Comparison of ENCODE assay signal across 17 mouse cellular contexts in the genomic region with DNA sequence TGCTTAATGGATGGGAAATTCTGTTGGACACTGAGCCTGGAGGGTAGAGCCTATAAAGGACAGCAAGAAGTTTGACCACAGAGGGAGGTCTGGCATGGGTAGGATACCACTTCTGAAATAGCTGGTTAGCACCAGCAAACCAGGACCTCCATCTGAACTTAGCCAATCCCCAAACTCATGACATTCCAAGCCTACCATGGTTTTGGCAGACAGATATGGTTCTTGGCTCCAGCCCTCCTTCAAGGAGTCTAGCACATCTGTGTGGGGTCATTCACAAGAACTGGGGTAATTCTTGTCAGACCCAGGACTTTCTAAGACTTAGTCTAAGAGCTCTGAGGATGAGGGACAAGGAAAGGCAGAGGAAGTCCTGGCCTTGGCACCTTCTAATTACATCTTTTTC.
DNase-seq lines count a peak whose midpoint lies in the region; ATAC-seq and TF ChIP-seq lines count a peak whose summit lies in the region.
"Had no signal": no experiment of that assay in that cellular context is flagged by ENCODE, and none has a peak within 500 bp of the region (broad histone marks: within the 10 kb centered on the region; RNA-seq: fewer than 3 reads in every experiment).

No protein-coding gene starts in this region.

- H3K9ac ChIP-seq in forebrain, postnatal 0 days: no peak overlapping the region
- no peak overlapping the region for H3K9ac ChIP-seq in forebrain, embryonic 13.5 days
- no peak overlapping the region for H3K9ac ChIP-seq in intestine, embryonic 15.5 days
- no peak overlapping the region for H3K9ac ChIP-seq in intestine, postnatal 0 days (ENCODE audit: low read depth, low read length)
- H3K9ac ChIP-seq in midbrain, postnatal 0 days (replicated peaks; ENCODE audit: low read length, poor library complexity, severe bottlenecking): no peak overlapping the region
- no peak overlapping the region for H3K9ac ChIP-seq in midbrain, embryonic 13.5 days (replicated peaks)
- H3K9ac ChIP-seq: lung, embryonic 15.5 days had no signal

- no peak overlapping the region for H3K4me2 ChIP-seq in forebrain, postnatal 0 days (ENCODE audit: low read depth)
- H3K4me2 ChIP-seq in forebrain, embryonic 13.5 days: no peak overlapping the region
- H3K4me2 ChIP-seq in intestine, embryonic 15.5 days (replicated peaks): no peak overlapping the region
- no peak overlapping the region for H3K4me2 ChIP-seq in intestine, postnatal 0 days (replicated peaks; ENCODE audit: low read depth)
- H3K4me2 ChIP-seq in midbrain, postnatal 0 days (ENCODE audit: low read depth, low read length, poor library complexity, severe bottlenecking): no peak overlapping the region
- H3K4me2 ChIP-seq in midbrain, embryonic 13.5 days (replicated peaks): no peak overlapping the region
- H3K4me2 ChIP-seq: lung, embryonic 15.5 days had no signal

- no peak overlapping the region for H3K4me3 ChIP-seq in forebrain, postnatal 0 days (ENCODE audit: low read depth, low read length)
- H3K4me3 ChIP-seq in forebrain, embryonic 13.5 days: no peak overlapping the region
- H3K4me3 ChIP-seq in intestine, embryonic 15.5 days (replicated peaks): no peak overlapping the region
- no peak overlapping the region for H3K4me3 ChIP-seq in intestine, postnatal 0 days (ENCODE audit: low read depth, low read length)
- no peak overlapping the region for H3K4me3 ChIP-seq in midbrain, postnatal 0 days (ENCODE audit: low read depth, low read length)
- no peak overlapping the region for H3K4me3 ChIP-seq in midbrain, embryonic 13.5 days (replicated peaks)
- H3K4me3 ChIP-seq: erythroblast, embryonic 14.5 days; heart, embryonic 10.5 days; lung, embryonic 15.5 days had no signal

- H3K27ac ChIP-seq in forebrain, postnatal 0 days (ENCODE audit: low read depth, low read length): 0 out of 2 replicates have a peak overlapping the region, but pooled peaks have one; percentile 35
- no peak overlapping the region for H3K27ac ChIP-seq in forebrain, embryonic 13.5 days
- H3K27ac ChIP-seq in intestine, embryonic 15.5 days: peak overlapping the region; percentile 19; the same call in 1 of the 2 replicates
- no peak overlapping the region for H3K27ac ChIP-seq in intestine, postnatal 0 days (ENCODE audit: low read depth, low read length)
- H3K27ac ChIP-seq in midbrain, postnatal 0 days (ENCODE audit: low read depth, low read length): peak overlapping the region; percentile 67
- no peak overlapping the region for H3K27ac ChIP-seq in midbrain, embryonic 13.5 days
- H3K27ac ChIP-seq: heart, embryonic 10.5 days; lung, embryonic 15.5 days had no signal

- peaks cover 11% of the 10 kb centered on the region; the same call in 1 of the 2 replicates for H3K4me1 ChIP-seq in forebrain, postnatal 0 days (ENCODE audit: insufficient read depth)
- H3K4me1 ChIP-seq in forebrain, embryonic 13.5 days: no peaks in the 10 kb centered on the region
- peaks cover 12% of the 10 kb centered on the region for H3K4me1 ChIP-seq in intestine, embryonic 15.5 days (replicated peaks)
- 0 out of 2 replicates have a peak, but pooled peaks cover 10% of the 10 kb centered on the region for H3K4me1 ChIP-seq in intestine, postnatal 0 days (replicated peaks; ENCODE audit: control insufficient read depth, insufficient read depth, low read length)
- peaks cover 11% of the 10 kb centered on the region; the same call in 1 of the 2 replicates for H3K4me1 ChIP-seq in midbrain, postnatal 0 days (ENCODE audit: insufficient read depth, low read length)
- peaks cover 8% of the 10 kb centered on the region; the same call in 1 of the 2 replicates for H3K4me1 ChIP-seq in midbrain, embryonic 13.5 days (replicated peaks)

- H3K9me3 ChIP-seq in forebrain, postnatal 0 days (ENCODE audit: low read length): no peaks in the 10 kb centered on the region
- no peaks in the 10 kb centered on the region for H3K9me3 ChIP-seq in forebrain, embryonic 13.5 days (replicated peaks)
- no peaks in the 10 kb centered on the region for H3K9me3 ChIP-seq in intestine, embryonic 15.5 days
- H3K9me3 ChIP-seq in intestine, postnatal 0 days (ENCODE audit: control insufficient read depth): no peaks in the 10 kb centered on the region
- H3K9me3 ChIP-seq in midbrain, postnatal 0 days (ENCODE audit: low read length): no peaks in the 10 kb centered on the region
- H3K9me3 ChIP-seq in midbrain, embryonic 13.5 days: no peaks in the 10 kb centered on the region
- H3K9me3 ChIP-seq: heart, embryonic 10.5 days; lung, embryonic 15.5 days had no signal

- H3K27me3 ChIP-seq in forebrain, postnatal 0 days (ENCODE audit: insufficient read depth, low read length): no peaks in the 10 kb centered on the region
- no peaks in the 10 kb centered on the region for H3K27me3 ChIP-seq in forebrain, embryonic 13.5 days
- H3K27me3 ChIP-seq in intestine, embryonic 15.5 days (replicated peaks): no peaks in the 10 kb centered on the region
- H3K27me3 ChIP-seq in intestine, postnatal 0 days (replicated peaks; ENCODE audit: control insufficient read depth, insufficient read depth, low read length): no peaks in the 10 kb centered on the region
- no peaks in the 10 kb centered on the region for H3K27me3 ChIP-seq in midbrain, postnatal 0 days (ENCODE audit: insufficient read depth, low read length)
- no peaks in the 10 kb centered on the region for H3K27me3 ChIP-seq in midbrain, embryonic 13.5 days
- H3K27me3 ChIP-seq: lung, embryonic 15.5 days; Patski had no signal

- H3K36me3 ChIP-seq in forebrain, postnatal 0 days (ENCODE audit: insufficient read depth): no peaks in the 10 kb centered on the region
- no peaks in the 10 kb centered on the region for H3K36me3 ChIP-seq in forebrain, embryonic 13.5 days (ENCODE audit: poor library complexity, severe bottlenecking)
- H3K36me3 ChIP-seq in intestine, embryonic 15.5 days: no peaks in the 10 kb centered on the region
- no peaks in the 10 kb centered on the region for H3K36me3 ChIP-seq in intestine, postnatal 0 days (ENCODE audit: control insufficient read depth, insufficient read depth)
- no peaks in the 10 kb centered on the region for H3K36me3 ChIP-seq in midbrain, postnatal 0 days (ENCODE audit: insufficient read depth, low read length)
- no peaks in the 10 kb centered on the region for H3K36me3 ChIP-seq in midbrain, embryonic 13.5 days
- H3K36me3 ChIP-seq: heart, embryonic 10.5 days; lung, embryonic 15.5 days had no signal

- ATAC-seq in forebrain, postnatal 0 days: no peak
- ATAC-seq in forebrain, embryonic 13.5 days: no peak
- ATAC-seq in intestine, embryonic 15.5 days: no peak
- ATAC-seq in intestine, postnatal 0 days: no peak
- ATAC-seq in midbrain, postnatal 0 days (ENCODE audit: low FRiP score): no peak
- ATAC-seq in midbrain, embryonic 13.5 days: no peak

- no peak for DNase-seq in forebrain, postnatal 0 days
- no peak for DNase-seq in midbrain, postnatal 0 days (ENCODE audit: low spot score)
- no peak for DNase-seq in frontal cortex, adult 2 months (ENCODE audit: extremely low spot score in 1 of 2, low spot score in 1 of 2)
- DNase-seq in cerebellum, postnatal 10 days: no peak
- DNase-seq: cerebellum, postnatal 25 days; gastrocnemius, postnatal 25 days; heart, postnatal 36 days; kidney, postnatal 10 days; right cerebral cortex, postnatal 4 days had no signal

- TF ChIP-seq CTCF in forebrain, postnatal 0 days (IDR thresholded peaks at IDR 0.05; ENCODE audit: low read depth): no peak
- TF ChIP-seq CTCF in intestine, postnatal 0 days (IDR thresholded peaks at IDR 0.05; ENCODE audit: low read depth): no peak
- TF ChIP-seq CTCF in midbrain, postnatal 0 days (IDR thresholded peaks at IDR 0.05): no peak

Comparison
In these comparisons a context has a peak if more than half of its experiments do, and no peak if none do; other contexts are left out.
1. H3K27ac ChIP-seq: peak in forebrain, postnatal 0 days (single experiment), intestine, embryonic 15.5 days (single experiment) and midbrain, postnatal 0 days (single experiment); none in forebrain, embryonic 13.5 days (single experiment), intestine, postnatal 0 days (single experiment) and midbrain, embryonic 13.5 days (single experiment).